Mouse (Mus musculus) monocyte, adult 2 months (primary cell): ENCODE measurements around the gene Bspry.
"Not testable (repeated sequence)": the region's sequence is repeated elsewhere in the genome, so short reads cannot be mapped to it uniquely, and the experiment has no call there.

ENCODE experiments used
- DNase-seq, 2 experiments: peaks; one replicate each; pipeline ENCODE4 v3.0.0; 2022; ENCODE audit warnings: low spot score in 2 of 2, low read depth in 1 of 2

Gene Bspry

DNA sequence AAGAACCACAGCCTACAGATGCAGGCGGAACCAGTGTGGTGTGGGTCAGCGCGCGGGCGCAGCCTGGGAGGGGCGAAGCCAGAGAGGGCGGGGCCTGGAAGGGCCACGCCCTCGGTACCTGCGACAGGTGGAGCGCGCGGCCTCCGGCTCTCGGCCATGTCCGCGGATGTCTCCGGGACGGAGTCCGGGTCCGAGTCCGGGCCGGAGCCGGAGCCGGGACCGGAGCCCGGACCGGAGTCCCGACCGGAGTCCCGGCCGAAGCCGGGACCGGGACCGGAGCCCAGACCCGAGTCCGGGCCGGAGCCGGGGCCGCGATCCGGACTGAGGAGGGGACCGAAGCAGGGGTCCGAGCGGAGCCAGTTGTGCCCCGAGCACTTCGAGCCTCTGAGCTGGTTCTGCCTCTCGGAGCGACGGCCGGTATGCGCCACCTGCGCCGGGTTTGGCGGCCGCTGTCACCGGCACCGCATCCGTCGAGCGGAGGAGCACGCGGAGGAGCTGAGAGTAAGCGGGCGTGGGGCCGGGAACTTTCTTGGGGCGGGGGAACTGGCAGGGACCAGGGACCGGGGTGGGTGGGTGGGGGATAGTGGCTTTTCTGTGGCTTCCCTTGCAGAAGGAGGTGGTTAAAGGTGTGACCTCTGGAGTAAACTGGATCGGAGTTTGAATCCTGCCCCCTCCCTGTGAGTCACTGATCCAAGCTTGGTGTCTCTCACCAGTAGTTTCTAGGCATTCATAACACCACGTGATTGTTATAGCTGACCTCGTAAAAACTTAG is at the start of gene Bspry:
Gene Bspry (plus strand): TSS at position 117 of the 772 bp plus-strand sequence.
- no peak for DNase-seq

DNA sequence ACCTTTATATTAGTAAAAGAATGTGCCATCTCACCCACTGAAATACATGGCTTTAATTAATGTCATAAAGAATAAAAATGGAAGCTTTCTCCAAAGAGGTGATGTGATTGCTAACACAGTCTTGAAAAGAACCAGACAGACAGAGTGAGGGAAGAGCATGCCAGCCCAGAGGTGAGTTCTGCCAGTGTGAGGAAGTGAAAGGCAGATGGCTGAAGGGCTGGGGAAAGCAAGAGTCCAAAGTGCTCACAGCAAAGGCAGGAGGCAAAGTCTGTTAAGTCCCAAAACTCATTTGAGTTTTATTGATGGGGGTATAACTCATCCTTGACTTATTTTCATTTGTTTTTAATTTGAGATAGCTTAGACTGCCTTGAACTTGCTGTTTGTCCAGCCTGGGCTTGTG is 49.2 kb upstream of the Bspry start:
- DNase-seq: no peak

DNA sequence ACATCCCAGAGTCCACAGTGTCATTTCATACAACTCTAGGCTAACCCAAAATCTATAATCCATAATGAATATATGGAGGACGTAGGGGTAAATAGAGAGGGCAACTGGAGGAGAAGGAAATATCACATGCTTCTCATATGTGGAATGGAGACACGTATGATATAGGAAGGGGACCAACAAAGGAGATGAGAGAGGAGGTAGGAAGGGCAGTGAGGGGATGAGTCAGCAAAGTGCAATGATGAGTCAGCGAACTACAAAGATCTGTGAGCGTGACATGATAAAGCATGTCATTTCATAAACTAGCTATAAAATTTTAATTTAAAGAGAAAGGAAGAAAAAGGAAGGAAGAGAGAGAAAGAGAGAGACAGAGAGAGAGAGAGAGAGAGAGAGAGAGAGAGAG is 48.3 kb upstream of the Bspry start:
- DNase-seq: no peak

DNA sequence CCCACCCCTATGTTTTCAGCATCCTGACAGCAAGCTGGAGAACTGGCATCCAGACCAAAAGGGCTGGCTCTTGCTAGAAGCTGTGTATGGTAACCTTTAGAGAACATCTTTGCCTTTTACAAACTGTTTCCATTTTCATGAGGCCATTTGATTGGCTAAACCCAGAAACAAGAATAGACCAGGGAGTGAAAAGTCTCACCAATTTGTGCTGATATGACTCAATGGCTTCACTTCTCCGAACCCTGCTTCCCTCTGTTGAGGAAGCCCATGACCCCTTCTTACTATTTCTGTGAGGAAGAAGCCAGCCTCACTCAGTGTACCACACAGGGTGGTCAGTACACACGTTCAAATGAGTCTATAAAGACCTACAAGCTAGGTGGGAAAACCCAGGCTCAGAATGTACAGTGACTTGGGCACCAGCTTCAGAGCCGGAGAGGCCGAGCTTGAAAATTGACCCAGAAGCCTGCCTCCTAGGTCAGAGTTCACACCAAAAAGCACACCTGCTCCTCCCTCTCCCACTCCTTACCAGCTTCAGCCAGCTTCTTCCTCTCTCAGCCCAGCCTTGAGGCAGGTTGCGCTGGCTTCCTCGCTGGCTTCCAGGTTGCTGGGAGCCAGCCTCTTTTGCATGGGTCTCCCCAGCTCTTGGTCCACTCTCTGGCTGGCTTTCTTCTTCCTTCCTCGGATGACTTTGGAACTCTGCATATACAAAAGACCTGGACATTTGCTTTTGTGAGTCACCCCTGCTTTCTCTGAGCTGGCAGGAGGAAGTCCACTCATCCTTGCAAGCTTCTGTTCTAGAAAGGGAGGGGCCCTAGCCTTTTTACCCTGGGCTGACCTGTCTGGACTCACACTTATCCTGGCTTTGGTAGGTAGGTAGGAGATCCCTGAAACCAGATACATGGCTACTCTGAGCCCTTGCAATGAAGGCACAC is 45.6 kb upstream of the Bspry start:
- no peak for DNase-seq

DNA sequence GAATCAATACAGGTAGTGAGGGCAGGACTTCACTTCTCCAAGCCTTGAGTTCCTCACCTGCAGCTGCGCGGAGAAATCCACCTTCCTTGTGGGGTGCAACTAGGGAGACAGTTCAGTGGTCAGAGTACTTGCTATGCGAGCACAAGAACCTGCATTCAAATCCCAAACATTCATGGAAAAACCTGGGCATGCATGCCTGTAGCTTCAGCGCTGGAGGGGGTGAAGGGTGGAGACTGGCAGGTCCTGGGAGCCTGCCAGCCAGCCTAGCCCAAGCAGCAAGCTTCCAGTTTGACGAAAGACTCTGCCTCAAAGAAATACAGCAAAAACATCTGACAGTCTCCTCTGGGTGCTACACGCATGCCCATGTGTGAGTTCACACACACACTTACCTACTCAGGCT is 44.8 kb upstream of the Bspry start, which contains the start of gene Rnf183:
Gene Rnf183 (minus strand): TSS at position 172 of the 400 bp plus-strand sequence.
- DNase-seq: no peak

DNA sequence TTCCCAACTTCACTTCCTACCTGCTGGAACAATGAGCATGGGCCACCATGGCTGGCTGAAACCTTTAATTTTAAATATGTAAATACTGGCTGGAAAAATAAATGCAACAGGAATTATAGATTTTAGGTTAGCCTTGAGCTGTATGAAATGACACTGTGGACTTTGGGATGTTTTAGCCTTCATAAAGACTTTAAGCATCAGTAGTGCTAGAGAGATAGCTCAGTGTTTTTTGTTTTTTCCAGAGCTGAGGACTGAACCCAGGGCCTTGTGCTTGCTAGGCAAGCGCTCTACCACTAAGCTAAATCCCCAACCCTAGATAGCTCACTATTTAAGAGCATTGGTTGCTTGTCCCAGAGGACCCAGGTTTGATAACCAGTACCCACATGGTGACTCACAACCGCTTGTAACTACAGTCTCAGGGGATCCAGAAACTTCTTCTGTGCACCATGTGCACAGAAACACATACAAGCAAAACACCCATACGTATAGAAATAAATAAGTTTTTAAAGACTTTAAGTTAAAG is 42.5 kb upstream of the Bspry start:
- no peak for DNase-seq

DNA sequence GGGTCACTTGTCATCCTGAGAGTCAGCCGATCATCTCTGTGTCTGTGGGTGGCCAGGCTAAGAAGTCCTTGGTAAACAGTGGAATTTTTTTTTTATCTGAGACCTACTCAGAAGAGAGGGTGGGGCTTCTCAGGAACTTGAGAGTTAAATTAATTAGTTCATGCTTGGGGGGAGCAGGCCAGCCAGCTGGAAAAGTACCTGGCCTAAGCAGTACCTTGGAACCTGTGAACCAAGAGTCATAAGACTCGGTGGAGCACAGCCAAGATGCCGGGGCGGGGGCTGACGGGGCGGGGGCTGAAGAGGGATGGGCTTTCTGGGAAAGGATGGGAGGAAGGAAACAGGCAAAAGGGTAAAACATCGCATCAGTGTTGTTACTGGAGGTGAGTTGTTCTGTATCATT is 42.0 kb upstream of the Bspry start:
- DNase-seq: no peak

DNA sequence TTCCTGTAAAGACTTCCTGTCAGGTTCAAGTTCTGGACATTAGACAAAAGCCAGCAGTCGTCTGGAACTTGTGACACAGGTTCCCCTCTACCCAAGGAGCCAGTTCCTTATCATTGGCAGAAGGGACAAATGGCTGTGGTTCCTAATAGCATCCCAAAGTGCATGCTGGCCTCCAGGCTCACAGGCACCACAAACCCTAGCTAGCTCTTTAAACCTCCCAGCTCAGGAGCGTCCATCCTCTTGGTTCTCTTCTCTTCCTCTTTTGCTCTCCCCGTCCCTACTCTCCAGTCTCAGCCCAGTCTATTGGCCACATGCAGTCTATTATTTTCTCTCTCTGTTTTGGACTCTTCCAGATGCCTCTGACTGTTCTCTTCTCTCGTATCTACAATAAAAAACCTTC is 40.1 kb upstream of the Bspry start:
- DNase-seq: no peak

DNA sequence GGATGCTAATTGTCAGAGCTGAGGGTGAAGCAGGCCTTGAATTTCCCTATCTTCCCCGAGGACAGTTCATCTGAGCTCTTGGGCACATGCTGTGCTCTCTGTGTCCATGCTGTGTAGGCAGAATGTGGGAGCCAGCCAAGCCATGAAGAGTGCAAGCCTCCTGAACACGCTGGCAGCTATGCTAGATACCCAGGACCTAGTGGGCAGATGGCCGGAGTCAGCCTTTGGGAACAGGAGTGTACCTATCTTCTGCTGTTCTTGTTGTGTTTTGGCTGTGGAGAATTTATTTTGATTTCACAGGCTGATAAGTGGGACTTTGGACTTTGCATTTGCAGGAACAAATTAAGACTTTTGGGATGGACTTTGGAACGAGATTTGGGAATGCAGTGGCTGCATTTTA is 39.3 kb upstream of the Bspry start:
- no peak for DNase-seq

DNA sequence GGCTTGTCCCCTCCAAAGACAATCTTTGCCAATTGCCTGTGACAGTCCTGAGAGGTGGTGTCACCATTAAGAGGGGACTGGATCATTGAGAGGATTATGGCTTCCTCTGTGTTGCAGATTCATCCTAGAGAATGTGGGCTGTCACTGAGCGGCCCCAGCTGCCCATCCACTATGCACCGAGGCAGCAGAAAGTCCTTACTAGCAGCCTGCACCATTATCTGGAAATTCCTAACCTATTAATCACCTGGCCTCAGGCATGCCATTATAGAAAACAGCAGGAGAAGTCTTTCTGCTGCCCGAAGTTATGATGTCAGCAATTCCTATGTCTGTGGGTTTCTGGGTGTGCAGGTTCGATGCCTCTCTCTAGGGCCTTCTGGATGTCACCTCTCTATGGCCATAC is 38.9 kb upstream of the Bspry start:
- DNase-seq: no peak

DNA sequence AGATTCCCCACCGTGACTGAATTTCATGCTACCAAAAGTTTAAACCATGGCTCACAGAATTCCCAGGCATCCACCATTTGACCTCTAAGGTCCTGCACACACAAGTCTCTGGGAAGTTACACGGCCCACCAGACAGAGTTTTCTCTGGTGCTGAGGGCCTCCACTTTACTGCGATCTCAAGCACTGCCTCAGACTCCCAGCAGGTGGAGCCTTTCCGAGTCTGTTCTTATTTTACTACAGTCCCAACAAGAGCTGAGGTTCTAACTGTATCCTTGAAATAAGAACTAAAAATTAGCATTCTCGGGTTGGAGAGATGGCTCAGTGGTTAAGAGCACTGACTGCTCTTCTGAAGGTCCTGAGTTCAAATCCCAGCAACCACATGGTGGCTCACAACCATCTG is 24.9 kb upstream of the Bspry start:
- DNase-seq: no peak

DNA sequence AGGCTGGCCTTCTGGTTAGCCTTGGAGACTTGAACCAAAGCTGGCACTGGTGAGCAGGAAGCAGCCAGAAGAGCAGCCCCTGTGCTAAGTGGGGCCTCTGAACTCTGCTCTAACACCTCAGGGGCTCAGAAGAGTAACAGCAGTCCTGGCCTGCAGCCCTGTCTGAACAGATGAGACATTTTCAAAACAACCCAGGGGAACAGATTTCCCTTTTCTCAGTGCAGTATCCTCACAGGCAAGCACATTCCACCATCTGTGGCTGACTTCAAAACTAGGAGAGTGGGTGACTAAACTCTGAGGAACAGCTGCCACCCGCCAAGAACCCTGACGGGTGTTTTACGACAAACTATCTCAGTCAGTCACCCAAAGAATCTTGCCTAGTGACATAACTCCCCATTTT is 20.8 kb upstream of the Bspry start:
- no peak for DNase-seq

DNA sequence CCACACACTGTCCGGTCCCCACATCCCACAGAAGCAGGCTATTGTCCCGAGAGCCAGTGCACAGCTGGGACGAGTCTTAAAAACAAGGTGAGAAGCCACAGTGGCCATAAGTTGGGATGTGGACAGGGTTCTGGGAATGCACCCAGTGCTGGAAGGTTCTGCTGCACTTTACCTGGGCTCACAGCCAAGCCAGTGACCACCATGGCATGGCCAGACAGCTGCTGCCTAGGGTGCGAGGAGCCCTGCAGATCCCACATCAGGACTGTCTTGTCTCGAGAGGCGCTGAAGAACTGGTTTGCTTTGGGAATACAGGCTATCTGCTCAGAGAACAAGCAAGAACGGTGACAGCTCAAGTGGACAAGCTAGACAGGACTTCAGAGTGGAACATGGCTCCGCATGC is 19.5 kb upstream of the Bspry start:
- DNase-seq: no peak

DNA sequence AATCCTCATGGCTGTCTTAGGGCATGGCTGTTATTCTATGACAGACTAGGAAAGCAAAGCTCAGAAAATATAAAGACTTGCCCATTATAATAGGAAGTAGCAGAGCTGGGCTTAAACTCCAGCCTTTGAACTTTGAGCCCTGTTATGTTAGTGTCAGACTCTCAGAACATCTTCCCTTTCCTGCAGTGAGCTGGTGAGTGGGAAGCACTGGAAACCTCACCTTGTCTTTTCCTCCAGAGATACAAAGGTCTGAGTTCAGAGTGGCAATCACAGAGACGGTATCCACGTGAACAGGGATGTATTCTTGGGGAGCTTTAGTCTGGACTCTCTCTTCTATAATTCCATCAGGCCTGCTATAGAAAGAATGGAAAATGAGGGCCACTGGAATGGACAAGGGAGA is 16.7 kb upstream of the Bspry start:
- no peak for DNase-seq

DNA sequence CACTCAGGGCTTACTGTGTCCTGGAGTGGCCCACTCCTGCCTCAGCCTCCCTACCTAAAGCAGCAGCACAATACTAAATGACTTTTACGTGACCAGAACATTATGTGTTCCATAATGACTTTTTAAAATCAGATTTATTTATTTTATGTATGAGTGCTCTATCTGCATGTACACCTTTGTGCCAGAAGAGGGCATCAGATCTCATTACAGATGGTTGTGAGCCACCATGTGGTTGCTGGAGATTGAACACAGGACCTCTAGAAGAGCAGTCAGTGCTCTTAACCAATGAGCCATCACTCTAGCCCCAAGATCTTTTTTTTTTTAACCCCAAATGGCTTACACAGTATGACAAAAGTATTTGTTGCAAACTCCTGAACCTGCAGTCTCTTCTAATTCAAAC is 11.7 kb upstream of the Bspry start:
- DNase-seq: no peak

DNA sequence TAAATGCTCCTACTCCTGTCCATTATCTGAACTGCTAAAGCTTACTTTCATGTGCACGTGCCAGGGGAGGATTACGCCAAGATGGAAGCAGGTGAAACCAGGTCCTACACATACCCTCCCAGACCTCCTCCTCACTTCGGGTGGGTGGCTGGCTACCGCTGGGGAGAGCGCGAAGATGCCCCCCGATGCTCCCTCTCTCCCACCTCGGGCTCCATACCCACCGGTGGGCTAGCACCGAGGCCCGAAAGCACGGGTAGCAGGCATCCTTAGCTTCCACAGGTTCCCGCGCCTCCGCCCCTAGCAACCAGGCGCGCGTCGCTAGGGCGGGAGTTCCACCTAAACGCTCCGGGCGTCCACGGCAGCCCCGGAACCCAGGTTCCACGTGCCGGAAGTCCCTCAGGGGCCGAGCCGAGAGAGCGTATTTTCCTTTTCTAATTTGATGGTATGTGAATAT is 9.2 kb upstream of the Bspry start, which contains the start of gene Wdr31:
Gene Wdr31 (minus strand): TSS at position 299 of the 454 bp plus-strand sequence.
- DNase-seq: peak in 1 of 2 experiments; percentile 53

DNA sequence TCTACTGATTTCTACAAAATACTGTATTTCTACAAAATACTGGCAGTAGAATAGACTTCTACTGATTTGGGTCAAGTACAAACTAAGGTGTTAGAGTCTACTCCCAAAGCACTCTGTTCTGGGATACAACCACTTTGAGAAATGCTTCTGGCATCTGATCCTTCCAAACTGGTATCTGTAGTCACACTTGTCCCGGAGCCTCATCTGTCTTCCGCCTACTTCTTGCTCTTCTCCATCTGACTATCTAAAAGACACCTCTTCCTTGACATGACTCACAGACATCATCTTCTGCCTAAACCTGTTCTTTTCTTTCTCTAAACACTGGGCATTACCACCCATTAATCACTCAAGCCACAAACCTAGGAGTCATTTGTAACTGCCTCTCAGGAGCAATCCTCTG is 7.8 kb upstream of the Bspry start:
- no peak for DNase-seq

DNA sequence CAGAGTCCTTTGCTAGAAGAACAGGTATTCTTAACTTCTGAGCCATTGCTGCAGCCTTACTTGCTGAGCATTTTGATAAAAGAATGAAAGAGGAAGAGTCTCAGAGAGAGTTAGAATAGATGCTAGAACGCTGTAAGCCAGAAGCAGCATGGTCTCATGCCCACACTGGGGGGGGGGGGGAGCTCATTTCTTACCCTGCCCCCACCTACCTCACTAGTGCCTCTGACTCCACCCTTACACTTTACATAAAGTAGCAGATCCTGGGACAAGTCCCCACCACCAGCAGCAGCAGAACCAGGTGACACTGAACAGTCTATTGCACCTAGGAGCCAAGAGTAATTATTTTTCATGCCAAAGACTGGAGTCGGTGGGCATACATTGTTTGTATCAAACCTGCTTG is 4.7 kb upstream of the Bspry start:
- DNase-seq: no peak

DNA sequence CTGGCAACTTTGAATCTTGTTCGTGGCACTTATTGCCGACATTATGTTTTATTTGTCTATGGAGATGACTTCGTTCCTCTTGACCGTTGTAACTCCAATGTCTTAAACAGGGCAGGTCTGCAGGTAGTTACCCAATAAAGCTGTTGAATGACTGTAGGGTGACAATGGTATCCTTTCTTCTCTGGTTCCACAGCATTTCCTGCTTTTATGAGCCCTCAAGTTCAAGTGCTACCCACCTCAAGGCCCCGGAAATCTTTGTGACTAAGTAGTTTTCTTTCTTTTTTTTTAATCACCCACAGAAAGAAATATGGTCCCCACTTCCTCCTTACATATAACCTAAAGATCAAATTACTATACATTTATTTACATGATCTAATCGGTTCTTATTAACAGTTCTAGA is 4.1 kb upstream of the Bspry start:
- DNase-seq: no peak

DNA sequence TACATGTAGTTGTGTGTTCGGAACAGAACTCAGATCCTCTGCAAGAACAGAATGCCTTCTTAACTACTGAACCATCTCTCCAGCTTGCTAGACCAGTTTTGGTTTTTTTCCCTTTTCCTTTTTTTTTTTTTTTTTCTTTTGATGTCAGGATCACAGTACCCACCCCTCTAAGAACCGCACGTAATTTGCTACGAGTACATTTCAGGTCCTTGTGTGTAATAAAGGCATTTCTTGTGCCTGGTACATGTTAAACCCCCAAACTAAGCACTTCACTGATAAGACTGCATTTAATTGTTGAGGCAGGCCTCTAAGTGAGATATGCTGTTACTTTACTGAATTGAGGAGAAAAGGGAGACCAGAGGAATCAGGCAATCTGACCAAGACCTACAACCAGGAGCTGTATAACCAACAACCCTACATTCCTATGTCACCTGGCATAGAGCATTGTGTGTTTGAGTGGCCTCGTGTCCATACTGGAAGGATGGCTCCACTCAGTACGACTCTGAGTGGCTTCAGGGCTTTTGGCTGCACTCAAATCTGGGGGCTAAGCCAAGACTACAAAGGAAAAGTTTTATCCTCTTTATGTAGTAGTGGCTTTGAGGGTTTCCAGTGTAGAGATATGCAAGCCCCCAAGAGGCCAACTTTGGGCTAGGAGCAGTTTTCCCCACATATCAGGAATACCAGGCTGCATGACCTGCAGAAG is 2.2 kb upstream of the Bspry start:
- DNase-seq: no peak

DNA sequence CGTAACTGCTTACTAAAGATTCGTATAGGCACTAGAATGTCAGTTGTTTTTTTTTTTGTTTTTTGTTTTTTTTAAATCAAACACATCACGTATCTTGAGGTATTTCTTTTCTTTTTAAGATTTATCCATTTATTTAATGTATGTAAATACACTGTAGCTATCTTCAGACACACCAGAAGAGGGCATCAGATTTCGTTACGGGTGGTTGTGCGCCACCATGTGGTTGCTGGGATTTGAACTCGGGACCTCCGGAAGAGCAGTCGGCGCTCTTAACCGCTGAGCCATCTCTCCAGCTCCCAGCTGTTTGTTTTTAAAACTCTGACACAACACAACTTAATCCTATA is 288 bp upstream of the Bspry start:
- DNase-seq: not testable (repeated sequence)
